Mouse (Mus musculus): ENCODE measurements at regions not wholly inside any gene's neighbourhood (a gene's known extent, or its start where the extent isn't known, plus 50 kb on each side); places are given as distances from the start of the nearest gene placed in this dataset.

GRCm38 (mm10) chr2:15188091-15188490, 133.2 kb upstream of the Nsun6 start:
- no peak for TF ChIP-seq CTCF (IDR thresholded peaks at IDR 0.05; ENCODE audit: low read depth)
- no peak for TF ChIP-seq EP300 (optimal IDR thresholded peaks at IDR 0.05)

All from stomach, postnatal 0 days (tissue).